Mouse (Mus musculus) liver (tissue): ENCODE results near the gene Gimap5.

Source experiments
- DNase-seq: peaks from one replicate; pipeline ENCODE4 v3.0.0-alpha.2; 2020; ENCODE audit warnings: mixed read lengths

The Gimap5 gene

DNA sequence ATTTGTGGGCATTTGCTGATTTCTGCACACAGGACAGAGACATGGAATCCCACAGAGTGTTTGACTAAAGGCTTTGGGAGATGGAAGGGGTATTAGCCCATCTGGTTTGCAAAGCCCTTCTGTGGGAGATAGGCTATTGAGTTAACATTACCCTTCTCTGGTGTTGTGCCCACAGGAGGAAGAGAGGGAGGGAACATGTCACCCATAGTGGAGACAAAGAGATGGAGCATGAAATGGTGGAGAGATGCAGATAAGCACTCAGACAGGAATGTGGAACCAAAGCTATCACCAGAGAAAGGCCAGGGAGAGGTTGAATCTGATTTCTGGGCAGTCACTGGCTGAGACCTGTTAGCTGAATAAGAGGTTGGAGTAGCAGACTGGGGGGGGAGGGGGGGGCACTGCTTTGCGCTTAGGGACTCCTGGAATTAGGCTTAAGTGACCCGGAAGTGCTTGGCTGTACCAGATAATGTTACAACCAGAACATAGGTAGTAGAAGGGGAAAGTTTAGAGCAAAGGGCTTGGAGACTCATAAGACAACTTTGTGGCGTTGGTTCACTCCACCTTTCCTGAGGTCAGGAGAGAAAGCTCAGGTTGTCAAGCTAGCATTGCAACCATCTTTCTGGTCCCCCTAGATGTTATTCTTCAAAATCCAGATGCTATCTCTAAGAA, 5.4 kb upstream of the Gimap5 start:
- DNase-seq, result no peak

DNA sequence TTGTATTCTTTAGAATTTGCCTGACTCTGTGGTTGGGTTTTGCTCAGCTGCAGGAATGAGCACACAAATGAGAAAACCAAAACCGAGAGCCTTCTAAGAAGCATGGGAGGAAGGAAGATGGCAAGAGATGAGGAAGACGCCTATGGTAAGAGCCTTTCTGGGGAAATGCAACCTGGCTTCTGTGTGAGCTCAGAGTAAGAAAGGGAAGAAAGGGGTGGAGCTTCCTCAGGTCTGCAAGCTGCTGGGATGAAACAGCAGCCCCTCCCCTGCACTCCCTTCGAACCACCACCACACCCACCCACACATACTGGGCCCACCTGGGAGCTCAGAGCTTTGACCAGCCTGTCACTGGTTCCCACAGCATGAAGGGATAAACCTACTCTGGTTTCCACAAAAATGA, 4.7 kb upstream of the Gimap5 start:
- no peak for DNase-seq

DNA sequence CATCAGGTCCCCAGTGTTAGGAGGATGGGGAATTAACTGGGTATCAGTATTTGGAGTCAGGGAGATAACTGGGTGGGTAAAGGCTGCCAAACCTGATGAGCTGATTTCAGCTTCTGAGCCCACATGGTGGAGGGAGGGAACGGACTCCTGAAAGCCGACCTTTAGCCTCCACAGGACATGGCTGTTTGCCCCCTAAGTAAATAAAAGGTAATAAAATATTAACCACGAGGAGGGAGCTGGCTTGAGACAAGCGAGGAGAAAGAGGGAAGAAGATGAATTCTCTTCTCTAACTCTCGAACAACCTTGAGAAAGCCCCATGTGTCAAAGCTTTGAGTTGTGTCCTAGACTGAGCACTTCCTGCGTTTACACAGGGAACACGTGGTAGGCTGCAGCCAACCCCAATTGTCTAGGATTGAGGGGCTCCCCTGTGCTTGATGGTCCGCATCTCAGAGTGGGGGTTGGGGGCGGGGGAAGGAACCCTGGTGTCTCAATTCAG, 4.2 kb upstream of the Gimap5 start:
- no peak for DNase-seq

DNA sequence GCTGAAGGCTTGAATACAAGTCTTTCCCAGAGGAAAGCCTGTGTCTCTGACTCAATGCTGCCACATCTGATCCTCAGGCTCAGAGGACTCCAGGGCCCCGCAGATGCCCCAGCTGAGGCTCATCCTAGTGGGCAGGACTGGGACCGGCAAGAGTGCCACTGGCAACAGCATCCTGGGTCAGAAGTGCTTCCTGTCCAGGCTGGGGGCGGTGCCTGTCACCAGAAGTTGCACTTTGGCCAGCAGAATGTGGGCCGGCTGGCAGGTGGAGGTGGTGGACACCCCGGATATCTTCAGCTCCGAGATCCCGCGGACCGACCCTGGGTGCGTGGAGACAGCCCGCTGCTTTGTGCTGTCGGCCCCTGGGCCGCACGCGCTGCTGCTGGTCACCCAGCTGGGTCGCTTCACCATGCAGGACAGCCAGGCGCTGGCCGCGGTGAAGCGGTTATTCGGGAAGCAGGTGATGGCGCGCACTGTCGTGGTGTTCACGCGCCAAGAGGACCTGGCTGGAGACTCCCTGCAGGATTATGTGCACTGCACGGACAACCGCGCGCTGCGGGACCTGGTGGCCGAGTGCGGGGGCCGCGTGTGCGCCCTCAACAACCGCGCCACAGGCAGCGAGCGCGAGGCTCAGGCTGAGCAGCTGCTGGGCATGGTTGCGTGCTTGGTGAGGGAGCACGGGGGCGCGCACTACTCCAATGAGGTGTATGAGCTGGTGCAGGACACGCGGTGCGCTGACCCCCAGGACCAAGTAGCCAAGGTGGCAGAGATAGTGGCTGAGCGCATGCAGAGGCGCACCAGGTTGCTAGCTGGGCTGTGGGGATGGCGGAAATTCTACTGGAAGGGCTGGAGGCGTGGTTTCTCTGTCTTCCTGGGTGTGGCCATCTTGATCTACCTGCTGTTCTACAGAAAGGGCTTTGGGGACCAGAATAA, 3.3 kb upstream of the Gimap5 start:
- DNase-seq, result peak; percentile 52

DNA sequence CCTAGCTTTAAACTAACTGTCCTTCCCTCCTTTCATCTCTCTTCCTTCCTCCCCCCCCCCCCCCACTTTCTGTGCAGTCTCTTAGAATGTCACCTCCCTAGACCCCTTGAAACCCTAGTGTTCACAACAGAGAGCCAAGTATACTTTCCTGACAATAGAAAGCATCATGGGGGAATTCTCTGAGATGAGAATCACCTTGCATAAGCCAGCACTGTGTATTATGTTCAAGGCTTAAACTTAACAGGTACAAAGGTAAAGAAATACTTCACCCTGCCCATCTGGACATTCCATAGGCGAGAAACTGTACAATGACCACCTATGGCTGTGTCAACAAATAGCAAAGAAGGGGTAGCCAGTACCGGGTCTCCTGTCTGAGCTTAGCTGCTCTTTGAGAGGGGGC, 507 bp upstream of the Gimap5 start:
- no peak for DNase-seq

- DNase-seq, result no peak
Measured at GRCm38 (mm10) chr6:48747091-48747966, 1.3 kb downstream of the Gimap5 start.

GRCm38 (mm10) chr6:48763567-48764270, 17.7 kb downstream of the Gimap5 start:
- no peak for DNase-seq

- no peak for DNase-seq
Measured at GRCm38 (mm10) chr6:48764496-48764895, 18.5 kb downstream of the Gimap5 start.

- peak; percentile 19 for DNase-seq
Measured at GRCm38 (mm10) chr6:48768178-48768869, 22.3 kb downstream of the Gimap5 start.

- no peak for DNase-seq
Measured at GRCm38 (mm10) chr6:48768933-48769332, 22.9 kb downstream of the Gimap5 start.

DNA sequence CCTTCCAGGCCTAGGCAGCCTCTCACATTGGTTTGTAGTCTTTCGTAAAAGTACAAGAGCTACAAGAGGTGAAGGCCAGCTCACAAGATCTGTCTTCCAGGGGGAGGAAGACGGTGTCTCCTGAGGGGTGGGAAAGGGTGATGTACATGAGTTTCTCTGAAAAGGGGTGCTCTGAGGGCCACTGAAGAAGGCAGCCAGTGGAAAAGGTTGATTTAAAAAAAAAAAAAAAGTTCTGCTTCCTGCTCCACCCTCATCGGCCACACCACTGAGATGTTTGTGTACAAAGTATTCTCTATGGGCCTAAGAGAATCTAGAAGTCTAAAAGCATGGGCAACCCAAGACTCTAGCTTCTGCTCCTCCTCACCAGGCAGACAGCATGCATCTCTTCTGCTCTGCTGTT, 24.7 kb downstream of the Gimap5 start, which contains the start of gene Gimap3:
Gimap3 (minus strand) TSS at position 156 of the 400 bp plus-strand sequence.
- no peak for DNase-seq

DNA sequence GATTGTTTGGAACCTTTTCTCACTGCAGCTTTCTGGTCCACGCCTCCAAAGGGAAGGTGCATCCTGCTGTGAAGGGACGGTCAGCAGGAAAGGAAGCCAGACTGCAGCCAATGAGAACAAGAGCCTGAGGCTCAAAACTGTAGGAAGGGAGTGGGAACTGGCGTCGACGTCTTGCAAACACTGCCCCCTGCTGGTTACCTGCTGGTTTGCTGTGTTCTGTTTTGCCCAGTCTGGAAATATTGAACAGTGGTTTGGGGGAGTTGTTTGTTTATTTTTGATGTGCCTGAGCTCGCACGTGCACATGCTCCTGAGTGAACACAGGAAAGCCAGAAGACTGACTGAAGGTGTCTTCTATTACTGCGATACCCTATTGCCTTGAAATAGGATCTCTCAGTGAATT, 26.0 kb downstream of the Gimap5 start:
- DNase-seq, result peak; percentile 73

DNA sequence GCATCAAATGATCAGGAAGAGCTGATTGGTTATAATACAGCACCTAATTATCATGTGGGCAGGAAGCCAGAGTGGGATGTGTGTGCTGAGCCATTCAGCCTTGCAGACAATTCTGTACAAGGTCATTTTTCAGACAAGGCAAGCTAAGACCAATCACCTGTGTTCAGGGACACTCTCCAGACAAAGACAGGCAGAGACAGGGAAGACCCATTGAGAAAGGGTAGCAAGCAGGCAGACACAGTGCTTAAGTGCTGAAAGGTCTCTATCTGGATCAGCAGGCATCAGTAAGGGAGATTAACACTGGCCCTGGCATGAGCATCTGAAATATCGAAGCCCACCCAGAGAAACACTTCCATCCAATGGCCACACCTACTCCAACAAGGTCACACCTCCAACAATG, 38.4 kb downstream of the Gimap5 start:
- DNase-seq, result no peak

DNA sequence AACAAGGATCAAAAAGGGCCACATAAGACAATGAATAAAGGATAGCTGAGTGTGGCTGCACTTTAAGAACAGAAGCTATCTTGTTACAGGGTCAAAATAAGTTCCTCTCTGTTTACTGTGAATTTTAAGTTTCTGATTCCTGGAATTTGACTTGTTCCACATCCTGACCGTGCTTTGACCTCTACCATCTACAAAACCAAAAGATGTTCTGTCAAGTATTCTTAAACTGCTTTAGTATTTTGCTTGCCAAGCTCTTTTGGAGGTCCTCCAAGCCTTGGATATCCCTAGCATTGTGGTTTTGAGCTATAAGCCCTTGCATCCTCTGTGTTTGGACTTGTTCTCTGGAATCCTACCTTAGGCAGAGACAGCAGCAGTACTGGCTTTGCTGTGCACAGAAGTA, 39.2 kb downstream of the Gimap5 start:
- no peak for DNase-seq

DNA sequence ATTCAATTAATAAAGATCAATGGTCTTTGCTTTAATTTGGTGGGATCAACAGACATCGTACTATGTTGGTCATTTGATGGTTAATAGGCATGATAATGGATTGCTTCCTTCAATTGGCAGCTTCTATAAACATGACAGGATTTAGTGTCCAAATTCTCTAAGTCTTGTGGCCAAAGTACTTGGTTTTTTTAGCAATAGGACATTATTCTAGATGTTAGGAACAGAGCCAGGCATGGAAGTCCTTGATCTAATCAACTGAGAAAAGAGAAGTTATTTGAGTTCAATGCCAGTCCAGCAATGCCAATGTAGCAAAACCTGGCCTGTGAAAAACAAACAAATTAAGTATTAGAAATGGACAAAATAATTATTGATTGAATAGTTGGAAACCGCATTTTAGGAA, 39.6 kb downstream of the Gimap5 start:
- no peak for DNase-seq

DNA sequence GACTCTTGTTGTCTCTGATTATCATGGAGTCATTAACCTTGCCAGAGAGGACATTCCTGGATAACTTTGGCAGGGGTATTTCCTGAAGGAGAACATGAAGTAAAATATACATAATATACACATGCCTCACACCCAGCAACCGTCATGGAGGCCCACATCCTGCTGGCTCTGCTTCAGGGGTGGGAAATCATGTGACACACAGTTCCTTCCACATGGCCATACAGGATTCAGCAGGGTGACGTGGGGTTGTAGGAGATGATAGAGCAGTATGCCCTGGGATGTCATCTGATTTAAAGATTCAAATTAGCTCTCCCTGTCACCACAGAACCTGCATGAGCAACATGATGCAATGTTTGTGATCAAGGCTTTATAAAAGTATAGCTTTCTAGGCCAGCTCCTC, 41.9 kb downstream of the Gimap5 start:
- DNase-seq, result no peak

DNA sequence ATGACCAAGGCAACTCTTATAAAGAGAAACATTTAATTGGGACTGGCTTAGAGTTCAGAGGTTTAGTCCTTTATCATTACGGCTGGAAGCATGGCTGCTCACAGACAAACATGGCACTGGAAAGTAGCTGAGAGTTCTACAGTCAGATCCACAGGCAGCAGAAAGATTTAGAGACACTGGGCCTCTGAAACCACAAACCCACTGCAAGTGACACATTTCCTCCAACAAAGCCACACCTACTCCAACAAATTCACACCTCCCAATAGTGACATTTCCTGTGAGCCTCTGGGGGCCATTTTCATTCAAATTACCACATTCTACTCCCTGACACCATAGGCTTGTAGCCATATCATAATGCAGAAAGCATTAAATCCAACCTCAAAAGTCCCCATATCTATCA, 55.9 kb downstream of the Gimap5 start:
- no peak for DNase-seq

DNA sequence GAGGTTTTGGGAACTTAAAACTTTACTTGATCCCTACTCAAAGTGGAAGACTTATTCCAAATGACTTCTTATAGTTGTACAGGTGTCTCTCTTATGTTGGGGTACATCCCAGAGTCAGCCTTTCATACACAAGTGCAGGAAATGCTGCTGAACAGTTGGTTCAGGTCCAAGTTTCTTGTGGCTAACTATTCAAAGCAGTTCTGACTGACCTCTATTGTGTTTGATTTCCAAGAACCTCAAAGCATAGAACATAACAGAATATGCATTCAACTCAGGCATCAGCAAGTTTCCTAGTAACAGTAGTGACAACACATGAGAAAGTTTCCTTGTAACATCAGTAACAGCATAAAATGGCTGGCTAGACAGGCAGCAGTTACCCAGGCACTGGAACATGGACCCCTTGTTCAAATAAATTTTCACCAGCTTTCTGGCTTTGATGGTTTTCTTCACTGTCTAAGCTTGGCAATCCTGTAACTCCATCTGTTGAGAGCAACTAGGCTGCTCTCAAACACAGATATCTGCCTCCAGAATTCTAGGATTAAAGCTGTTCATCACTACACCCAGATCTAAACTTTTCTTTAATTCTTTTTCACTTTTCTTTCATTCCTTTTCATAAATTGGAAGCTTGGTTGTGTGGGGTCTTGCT, 57.5 kb downstream of the Gimap5 start:
- DNase-seq, result no peak
